Mouse (Mus musculus): ENCODE measurements around the gene Kif28. TPM values are rescaled to one million over a fixed set of nuclear protein-coding genes. Genes with fewer than 3 reads are reported as not detected.
"Not testable (repeated sequence)": the region's sequence is repeated elsewhere in the genome, so short reads cannot be mapped to it uniquely, and the experiment has no call there.

Gene Kif28
- polyA plus RNA-seq, 1 experiment from 2014 or later, result not detected

GRCm38 (mm10) chr1:179734500-179735474, 10.3 kb downstream of the Kif28 start:
- Histone ChIP-seq H3K9me3 (replicated peaks) (no peaks in the 10 kb centered on the region), H3K4me1 (replicated peaks) (0 out of 2 replicates have a peak, but pooled peaks cover 3% of the 10 kb centered on the region), H3K4me3 (replicated peaks) (0 out of 2 replicates have a peak overlapping the region, but pooled peaks have one; percentile 18), H3K27ac (no peak overlapping the region), H3K36me3 (no peaks in the 10 kb centered on the region), H3K4me2 (peak overlapping the region; percentile 39), H3K9ac (no peak overlapping the region), H3K27me3 (0 out of 2 replicates have a peak, but pooled peaks cover 6% of the 10 kb centered on the region)
- ATAC-seq (ENCODE audit: low read depth) (peak; percentile 51), DNase-seq (peak; percentile 57)
- 21% methylated on average over 15 of the region's 15 CpGs for WGBS (ENCODE audit: insufficient replicate concordance)

GRCm38 (mm10) chr1:179731391-179731790, 13.7 kb downstream of the Kif28 start:
- Histone ChIP-seq H3K9ac (no peak overlapping the region), H3K27me3 (0 out of 2 replicates have a peak, but pooled peaks cover 6% of the 10 kb centered on the region), H3K27ac (no peak overlapping the region), H3K4me2 (no peak overlapping the region), H3K36me3 (no peaks in the 10 kb centered on the region), H3K4me3 (replicated peaks) (no peak overlapping the region), H3K4me1 (replicated peaks) (0 out of 2 replicates have a peak, but pooled peaks cover 3% of the 10 kb centered on the region), H3K9me3 (replicated peaks) (peaks cover 5% of the 10 kb centered on the region; the same call in 1 of the 2 replicates)
- 82% methylated on average over 3 of the region's 3 CpGs for WGBS (ENCODE audit: insufficient replicate concordance)
- ATAC-seq (ENCODE audit: low read depth) (no peak), DNase-seq (no peak)

- Histone ChIP-seq H3K9ac (no peak overlapping the region), H3K4me3 (replicated peaks) (no peak overlapping the region), H3K27me3 (0 out of 2 replicates have a peak, but pooled peaks cover 7% of the 10 kb centered on the region), H3K27ac (no peak overlapping the region), H3K9me3 (replicated peaks) (peaks cover 5% of the 10 kb centered on the region; the same call in 1 of the 2 replicates), H3K4me1 (replicated peaks) (no peaks in the 10 kb centered on the region), H3K4me2 (no peak overlapping the region), H3K36me3 (no peaks in the 10 kb centered on the region)
- no peak for DNase-seq
- 72% methylated on average over 10 of the region's 10 CpGs for WGBS (ENCODE audit: insufficient replicate concordance)
- ATAC-seq (ENCODE audit: low read depth), result no peak
These were observed 16.4 kb downstream of the Kif28 start for GRCm38 (mm10) chr1:179728661-179729060.

GRCm38 (mm10) chr1:179722811-179723469, 22.1 kb downstream of the Kif28 start:
- Histone ChIP-seq H3K27me3 (0 out of 2 replicates have a peak, but pooled peaks cover 9% of the 10 kb centered on the region), H3K4me2 (no peak overlapping the region), H3K36me3 (no peaks in the 10 kb centered on the region), H3K27ac (no peak overlapping the region), H3K4me3 (replicated peaks) (no peak overlapping the region), H3K4me1 (replicated peaks) (no peaks in the 10 kb centered on the region), H3K9ac (no peak overlapping the region), H3K9me3 (replicated peaks) (no peaks in the 10 kb centered on the region)
- no peak for ATAC-seq (ENCODE audit: low read depth)
- DNase-seq, result no peak
- 59% methylated on average over 8 of the region's 8 CpGs for WGBS (ENCODE audit: insufficient replicate concordance)

- H3K27ac ChIP-seq, result peak overlapping the region; percentile 53; the same call in 1 of the 2 replicates
- 34% methylated on average over 4 of the region's 4 CpGs for WGBS (ENCODE audit: insufficient replicate concordance)
- peak; percentile 96 for ATAC-seq (ENCODE audit: low read depth)
These were observed 29.3 kb downstream of the Kif28 start for GRCm38 (mm10) chr1:179715786-179716185.

GRCm38 (mm10) chr1:179715289-179715688, 29.8 kb downstream of the Kif28 start:
- H3K27ac ChIP-seq, result peak overlapping the region; percentile 29; the same call in 1 of the 2 replicates
- 61% methylated on average over 4 of the region's 4 CpGs for WGBS (ENCODE audit: insufficient replicate concordance)
- not testable (repeated sequence) for H3K4me2 ChIP-seq; H3K9me3 ChIP-seq (replicated peaks); DNase-seq; H3K27me3 ChIP-seq; H3K9ac ChIP-seq; H3K4me3 ChIP-seq (replicated peaks); H3K36me3 ChIP-seq
- peaks cover 12% of the 10 kb centered on the region for H3K4me1 ChIP-seq (replicated peaks)
- peak; percentile 55 for ATAC-seq (ENCODE audit: low read depth)

More at GRCm38 (mm10) chr1:179715786-179716185, 29.3 kb downstream of the Kif28 start:
- peaks cover 4% of the 10 kb centered on the region; the same call in 1 of the 2 replicates for H3K9me3 ChIP-seq (replicated peaks)
- peak; percentile 39 for DNase-seq
- H3K27me3 ChIP-seq, result no peaks in the 10 kb centered on the region
- H3K4me1 ChIP-seq (replicated peaks), result peaks cover 12% of the 10 kb centered on the region
- no peak overlapping the region for H3K9ac ChIP-seq
- no peaks in the 10 kb centered on the region for H3K36me3 ChIP-seq
- no peak overlapping the region for H3K4me2 ChIP-seq
- no peak overlapping the region for H3K4me3 ChIP-seq (replicated peaks)

- Histone ChIP-seq H3K9me3 (replicated peaks) (peaks cover 4% of the 10 kb centered on the region; the same call in 1 of the 2 replicates), H3K9ac (no peak overlapping the region), H3K27ac (no peak overlapping the region), H3K4me1 (replicated peaks) (peaks cover 12% of the 10 kb centered on the region), H3K4me2 (no peak overlapping the region), H3K4me3 (replicated peaks) (no peak overlapping the region), H3K36me3 (no peaks in the 10 kb centered on the region), H3K27me3 (no peaks in the 10 kb centered on the region)
- DNase-seq (no peak), ATAC-seq (ENCODE audit: low read depth) (no peak)
- 63% methylated on average over 3 of the region's 3 CpGs for WGBS (ENCODE audit: insufficient replicate concordance)
These were observed 31.7 kb downstream of the Kif28 start for GRCm38 (mm10) chr1:179713367-179713766.

- WGBS (ENCODE audit: insufficient replicate concordance), result 79% methylated on average over 7 of the region's 7 CpGs
- peaks cover 4% of the 10 kb centered on the region; the same call in 1 of the 2 replicates for H3K9me3 ChIP-seq (replicated peaks)
- no peak overlapping the region for H3K4me3 ChIP-seq (replicated peaks)
- no peak for ATAC-seq (ENCODE audit: low read depth)
- H3K4me1 ChIP-seq (replicated peaks), result peaks cover 12% of the 10 kb centered on the region
- no peak for DNase-seq
- H3K27ac ChIP-seq, result no peak overlapping the region
- no peaks in the 10 kb centered on the region for H3K36me3 ChIP-seq
- H3K9ac ChIP-seq, result no peak overlapping the region
- H3K27me3 ChIP-seq, result no peaks in the 10 kb centered on the region
- no peak overlapping the region for H3K4me2 ChIP-seq
These were observed 32.4 kb downstream of the Kif28 start for GRCm38 (mm10) chr1:179712658-179713057.

- ATAC-seq (ENCODE audit: low read depth) (no peak), DNase-seq (no peak)
- WGBS (ENCODE audit: insufficient replicate concordance), result 35% methylated on average over 5 of the region's 5 CpGs
These were observed 34.3 kb downstream of the Kif28 start for GRCm38 (mm10) chr1:179710739-179711138.

GRCm38 (mm10) chr1:179709390-179709789, 35.7 kb downstream of the Kif28 start:
- H3K4me3 ChIP-seq (replicated peaks), result no peak overlapping the region
- no peaks in the 10 kb centered on the region for H3K36me3 ChIP-seq
- peaks cover 4% of the 10 kb centered on the region; the same call in 1 of the 2 replicates for H3K9me3 ChIP-seq (replicated peaks)
- ATAC-seq (ENCODE audit: low read depth), result no peak
- no peak for DNase-seq
- H3K9ac ChIP-seq, result no peak overlapping the region
- H3K4me1 ChIP-seq (replicated peaks), result peaks cover 4% of the 10 kb centered on the region
- H3K27me3 ChIP-seq, result no peaks in the 10 kb centered on the region
- H3K27ac ChIP-seq, result no peak overlapping the region
- no peak overlapping the region for H3K4me2 ChIP-seq
- 60% methylated on average over 6 of the region's 6 CpGs for WGBS (ENCODE audit: insufficient replicate concordance)

More at GRCm38 (mm10) chr1:179710739-179711138, 34.3 kb downstream of the Kif28 start:
- Histone ChIP-seq H3K9ac (no peak overlapping the region), H3K27me3 (no peaks in the 10 kb centered on the region), H3K4me1 (replicated peaks) (peaks cover 2% of the 10 kb centered on the region), H3K9me3 (replicated peaks) (peaks cover 4% of the 10 kb centered on the region; the same call in 1 of the 2 replicates), H3K4me3 (replicated peaks) (no peak overlapping the region), H3K36me3 (no peaks in the 10 kb centered on the region), H3K27ac (no peak overlapping the region), H3K4me2 (no peak overlapping the region)

- no peak overlapping the region for H3K4me3 ChIP-seq (replicated peaks)
- no peak for DNase-seq
- WGBS (ENCODE audit: insufficient replicate concordance), result 76% methylated on average over 6 of the region's 6 CpGs
- no peaks in the 10 kb centered on the region for H3K9me3 ChIP-seq (replicated peaks)
- peaks cover 10% of the 10 kb centered on the region for H3K4me1 ChIP-seq (replicated peaks)
- no peaks in the 10 kb centered on the region for H3K27me3 ChIP-seq
- no peak for ATAC-seq (ENCODE audit: low read depth)
- no peak overlapping the region for H3K9ac ChIP-seq
- no peak overlapping the region for H3K4me2 ChIP-seq
- H3K36me3 ChIP-seq, result no peaks in the 10 kb centered on the region
- no peak overlapping the region for H3K27ac ChIP-seq
These were observed 39.9 kb downstream of the Kif28 start for GRCm38 (mm10) chr1:179705154-179705553.

Measured in liver, embryonic 13.5 days (tissue).